Mouse (Mus musculus) liver, postnatal 0 days (tissue): ENCODE data around the gene Lama4.

Source experiments
- CTCF ChIP-seq: sonication (generic); IDR thresholded peaks from 2 replicates; pipeline ENCODE4 v1.5.1; 2016; ENCODE audit warnings: antibody characterized with exemption, low read depth
- EP300 ChIP-seq: IDR thresholded peaks from 2 replicates; pipeline ENCODE4 v1.6.1; 2016; ENCODE audit warnings: antibody characterized with exemption, low read depth, mild to moderate bottlenecking

- TF ChIP-seq EP300 (no peak), CTCF (no peak)
Measured at GRCm38 (mm10) chr10:38965075-38965781, at the start of gene Lama4.
